Mouse (Mus musculus): ENCODE results near the gene Fads2.
"Not testable (repeated sequence)": the region's sequence is repeated elsewhere in the genome, so short reads cannot be mapped to it uniquely, and the experiment has no call there.

Fads2 gene

GRCm38 (mm10) chr19:10101341-10102053, at the start of gene Fads2:
Fads2 (minus strand) TSS chr19:10101746.
- peak; percentile 86 for DNase-seq (ENCODE audit: low spot score)

- no peak for DNase-seq (ENCODE audit: low spot score)
These were observed 47.6 kb upstream of the Fads2 start for GRCm38 (mm10) chr19:10149189-10149588.

GRCm38 (mm10) chr19:10148555-10148954, 47.0 kb upstream of the Fads2 start:
- DNase-seq (ENCODE audit: low spot score), result no peak

GRCm38 (mm10) chr19:10144464-10144863, 42.9 kb upstream of the Fads2 start:
- no peak for DNase-seq (ENCODE audit: low spot score)

- DNase-seq (ENCODE audit: low spot score), result no peak
These were observed 42.1 kb upstream of the Fads2 start for GRCm38 (mm10) chr19:10143667-10144066.

GRCm38 (mm10) chr19:10139736-10140135, 38.2 kb upstream of the Fads2 start:
- no peak for DNase-seq (ENCODE audit: low spot score)

- DNase-seq (ENCODE audit: low spot score), result peak; percentile 43
These were observed 35.9 kb upstream of the Fads2 start for GRCm38 (mm10) chr19:10137423-10137822.

GRCm38 (mm10) chr19:10134692-10135091, 33.1 kb upstream of the Fads2 start:
- DNase-seq (ENCODE audit: low spot score), result peak; percentile 48

- not testable (repeated sequence) for DNase-seq (ENCODE audit: low spot score)
These were observed 28.0 kb upstream of the Fads2 start for GRCm38 (mm10) chr19:10129547-10129946.

GRCm38 (mm10) chr19:10126479-10127250, 25.1 kb upstream of the Fads2 start:
- DNase-seq (ENCODE audit: low spot score), result no peak

- no peak for DNase-seq (ENCODE audit: low spot score)
These were observed 22.5 kb upstream of the Fads2 start for GRCm38 (mm10) chr19:10123892-10124634.

- DNase-seq (ENCODE audit: low spot score), result no peak
These were observed 20.6 kb upstream of the Fads2 start for GRCm38 (mm10) chr19:10122021-10122631.

GRCm38 (mm10) chr19:10116641-10117040, 15.1 kb upstream of the Fads2 start:
- DNase-seq (ENCODE audit: low spot score), result no peak

- DNase-seq (ENCODE audit: low spot score), result no peak
These were observed 14.0 kb upstream of the Fads2 start for GRCm38 (mm10) chr19:10115373-10116158.

GRCm38 (mm10) chr19:10112956-10113355, 11.4 kb upstream of the Fads2 start:
- no peak for DNase-seq (ENCODE audit: low spot score)

GRCm38 (mm10) chr19:10108666-10109065, 7.1 kb upstream of the Fads2 start:
- no peak for DNase-seq (ENCODE audit: low spot score)

- DNase-seq (ENCODE audit: low spot score), result no peak
These were observed 6.6 kb upstream of the Fads2 start for GRCm38 (mm10) chr19:10108129-10108528.

- no peak for DNase-seq (ENCODE audit: low spot score)
These were observed 5.6 kb upstream of the Fads2 start for GRCm38 (mm10) chr19:10107051-10107611.

GRCm38 (mm10) chr19:10106634-10107033, 5.1 kb upstream of the Fads2 start:
- DNase-seq (ENCODE audit: low spot score), result no peak

- no peak for DNase-seq (ENCODE audit: low spot score)
These were observed 3.5 kb upstream of the Fads2 start for GRCm38 (mm10) chr19:10105034-10105493.

GRCm38 (mm10) chr19:10104234-10104633, 2.7 kb upstream of the Fads2 start:
- DNase-seq (ENCODE audit: low spot score), result no peak

All from urinary bladder, postnatal 25 days (tissue).